Mouse (Mus musculus) myocyte (in vitro differentiated cells): ENCODE measurements around the gene Ptprs.

Experiments used
- CEBPB ChIP-seq: IDR thresholded peaks from 2 replicates; pipeline ENCODE4 v1.6.1; 2011; ENCODE audit warnings: mild to moderate bottlenecking, moderate library complexity; ENCODE audit not compliant: poor library complexity, insufficient read depth, severe bottlenecking
- POLR2A ChIP-seq: IDR thresholded peaks from one replicate; pipeline ENCODE4 v1.6.1; 2011; ENCODE audit warnings: low read depth, mild to moderate bottlenecking, control low read depth, moderate library complexity; ENCODE audit not compliant: insufficient read length
- TCF12 ChIP-seq: IDR thresholded peaks from one replicate; pipeline ENCODE4 v1.6.1; 2011; ENCODE audit warnings: mild to moderate bottlenecking, control low read depth; ENCODE audit not compliant: poor library complexity, insufficient read depth, severe bottlenecking

DNA sequence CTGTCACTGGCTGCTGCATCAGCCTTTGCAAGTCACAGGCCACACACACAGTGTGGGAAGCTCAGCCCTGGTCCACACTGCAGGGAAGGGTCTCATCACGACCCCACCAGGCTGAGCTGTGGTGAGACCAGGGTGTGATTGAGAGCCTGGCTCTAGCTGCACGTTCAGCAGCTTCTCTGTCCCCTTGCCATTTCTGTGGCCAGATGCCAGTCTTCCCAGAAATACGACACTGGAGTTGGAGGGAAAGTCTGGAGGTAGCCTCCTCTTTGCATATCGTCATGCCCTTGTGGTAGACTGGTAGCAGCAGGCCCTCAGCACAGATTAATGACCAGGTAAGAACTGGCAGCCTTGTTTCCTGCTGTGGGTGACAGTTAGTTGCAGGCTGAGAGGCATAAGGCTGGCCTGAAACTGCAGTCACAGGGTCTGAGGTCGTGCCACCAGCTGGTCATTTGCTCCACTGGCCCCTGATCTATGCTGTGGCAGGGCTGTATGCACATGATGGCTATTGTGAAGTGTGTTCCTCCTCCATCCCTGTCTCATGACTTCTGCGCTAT lies 96.9 kb downstream of the Ptprs start:
- no peak for TF ChIP-seq POLR2A
- no peak for TF ChIP-seq TCF12
- no peak for TF ChIP-seq CEBPB
